Mouse (Mus musculus): ENCODE measurements around the gene Taar8a. TPM values are rescaled to one million over a fixed set of nuclear protein-coding genes. Genes with fewer than 3 reads are reported as not detected.

The Taar8a gene
- total and polyA plus RNA-seq, 3 experiments, result not detected

DNA sequence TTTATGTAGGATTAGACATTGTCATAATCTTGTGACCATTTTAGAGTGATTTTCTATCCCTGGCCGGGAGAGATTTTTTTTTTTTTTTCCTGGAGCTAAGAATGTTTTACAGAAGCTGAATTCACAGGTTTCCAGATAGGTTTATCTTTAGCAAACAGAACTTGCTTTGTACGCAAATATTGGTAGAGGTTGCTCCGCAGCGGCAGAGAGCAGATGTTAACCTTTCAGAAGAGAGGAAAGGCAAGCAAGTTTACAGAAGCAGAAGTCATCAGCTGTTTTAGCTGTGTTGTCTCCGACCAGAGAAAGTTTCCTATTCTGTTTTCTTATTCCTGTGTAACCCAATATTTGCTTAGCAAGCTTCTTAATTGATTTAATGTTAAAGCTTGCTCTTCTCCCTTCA, 10.3 kb downstream of the Taar8a start:
- Histone ChIP-seq H3K9ac (ENCODE audit: control insufficient read depth, low read depth, low read length, poor library complexity, severe bottlenecking) (no peak overlapping the region), H3K79me2 (ENCODE audit: control insufficient read depth, insufficient read depth, low read length, poor library complexity) (no peaks in the 10 kb centered on the region), H3K4me3 (ENCODE audit: control insufficient read depth in 1 of 2, insufficient read depth in 1 of 2, low read depth in 2 of 2, low read length in 2 of 2) (no peak overlapping the region), H3K4me1 (ENCODE audit: control insufficient read depth in 1 of 2, insufficient read depth in 2 of 2, low read length in 2 of 2) (no peaks in the 10 kb centered on the region), H3K9me3 (replicated peaks; ENCODE audit: insufficient read depth, low read length) (no peaks in the 10 kb centered on the region), H3K27ac (ENCODE audit: control insufficient read depth, low read depth, low read length) (no peak overlapping the region), H3K27me3 (ENCODE audit: control insufficient read depth in 1 of 2, insufficient read depth in 2 of 2, low read length in 2 of 2) (0 out of 4 replicates have a peak, but pooled peaks cover 0 to 1% of the 10 kb centered on the region in 2 experiments), H3K36me3 (ENCODE audit: control insufficient read depth in 1 of 2, insufficient read depth in 2 of 2, low read length in 2 of 2) (no peaks in the 10 kb centered on the region)
- no peak for DNase-seq (ENCODE audit: low read depth, low spot score)
- TF ChIP-seq ELF1 (IDR thresholded peaks at IDR 0.05; ENCODE audit: low read depth, low read length) (no peak), MEF2A (IDR thresholded peaks at IDR 0.05; ENCODE audit: extremely low read depth, insufficient replicate concordance, low read depth, low read length, poor library complexity, severe bottlenecking) (no peak), HCFC1 (IDR thresholded peaks at IDR 0.05; ENCODE audit: low read depth, low read length) (no peak), CTCF (IDR thresholded peaks at IDR 0.05 in 2 of 3, conservative IDR thresholded peaks at IDR 0.05 in 1 of 3; ENCODE audit: control insufficient read depth in 1 of 3, insufficient read depth in 1 of 3, low read depth in 2 of 3, low read length in 3 of 3, poor library complexity in 1 of 3, severe bottlenecking in 1 of 3) (no peak), TCF12 (IDR thresholded peaks at IDR 0.05; ENCODE audit: low read depth, low read length) (no peak), TAL1 (IDR thresholded peaks at IDR 0.05; ENCODE audit: low read length) (no peak), ZC3H11A (IDR thresholded peaks at IDR 0.05; ENCODE audit: low read depth, low read length) (no peak), ZNF384 (IDR thresholded peaks at IDR 0.05; ENCODE audit: low read depth, low read length) (no peak), USF1 (IDR thresholded peaks at IDR 0.05; ENCODE audit: low read depth, low read length) (no peak), CHD2 (IDR thresholded peaks at IDR 0.05; ENCODE audit: low read length) (no peak), RAD21 (IDR thresholded peaks at IDR 0.05; ENCODE audit: low read depth, low read length) (no peak), KAT2A (conservative IDR thresholded peaks at IDR 0.05; ENCODE audit: low read depth, low read length) (no peak), EP300 (IDR thresholded peaks at IDR 0.05; ENCODE audit: low read depth in 1 of 2, low read length in 2 of 2) (no peak)

GRCm38 (mm10) chr10:24087168-24087567, 10.9 kb downstream of the Taar8a start:
- no peak overlapping the region for H3K27ac ChIP-seq (ENCODE audit: control insufficient read depth, low read depth, low read length)
- no peak for DNase-seq (ENCODE audit: low read depth, low spot score)

More at GRCm38 (mm10) chr10:24087168-24087567, 10.9 kb downstream of the Taar8a start:
- Histone ChIP-seq H3K9me3 (replicated peaks; ENCODE audit: insufficient read depth, low read length) (no peaks in the 10 kb centered on the region), H3K4me3 (ENCODE audit: control insufficient read depth in 1 of 2, insufficient read depth in 1 of 2, low read depth in 2 of 2, low read length in 2 of 2) (no peak overlapping the region), H3K9ac (ENCODE audit: control insufficient read depth, low read depth, low read length, poor library complexity, severe bottlenecking) (no peak overlapping the region), H3K4me1 (ENCODE audit: control insufficient read depth in 1 of 2, insufficient read depth in 2 of 2, low read length in 2 of 2) (no peaks in the 10 kb centered on the region), H3K36me3 (ENCODE audit: control insufficient read depth in 1 of 2, insufficient read depth in 2 of 2, low read length in 2 of 2) (no peaks in the 10 kb centered on the region), H3K27me3 (ENCODE audit: control insufficient read depth in 1 of 2, insufficient read depth in 2 of 2, low read length in 2 of 2) (0 out of 4 replicates have a peak, but pooled peaks cover 0 to 1% of the 10 kb centered on the region in 2 experiments), H3K79me2 (ENCODE audit: control insufficient read depth, insufficient read depth, low read length, poor library complexity) (no peaks in the 10 kb centered on the region)
- TF ChIP-seq MYB (IDR thresholded peaks at IDR 0.05; ENCODE audit: low read depth, low read length) (no peak), MEF2A (IDR thresholded peaks at IDR 0.05; ENCODE audit: extremely low read depth, insufficient replicate concordance, low read depth, low read length, poor library complexity, severe bottlenecking) (no peak), MAX (IDR thresholded peaks at IDR 0.05; ENCODE audit: low read length) (no peak), POLR2AphosphoS2 (IDR thresholded peaks at IDR 0.05; ENCODE audit: low read length) (no peak), SMC3 (IDR thresholded peaks at IDR 0.05; ENCODE audit: low read depth, low read length) (no peak), TCF12 (IDR thresholded peaks at IDR 0.05; ENCODE audit: low read depth, low read length) (no peak), UBTF (IDR thresholded peaks at IDR 0.05; ENCODE audit: borderline replicate concordance, insufficient read depth, low read depth, low read length) (no peak), POLR2AphosphoS5 (IDR thresholded peaks at IDR 0.05; ENCODE audit: borderline replicate concordance, low read depth, low read length) (no peak), KAT2A (conservative IDR thresholded peaks at IDR 0.05; ENCODE audit: low read depth, low read length) (no peak), CHD2 (IDR thresholded peaks at IDR 0.05; ENCODE audit: low read length) (no peak), GABPA (IDR thresholded peaks at IDR 0.05; ENCODE audit: low read depth, low read length) (no peak), EP300 (IDR thresholded peaks at IDR 0.05; ENCODE audit: low read depth in 1 of 2, low read length in 2 of 2) (no peak), ZC3H11A (IDR thresholded peaks at IDR 0.05; ENCODE audit: low read depth, low read length) (no peak), CHD1 (IDR thresholded peaks at IDR 0.05; ENCODE audit: low read depth, low read length) (no peak), RAD21 (IDR thresholded peaks at IDR 0.05; ENCODE audit: low read depth, low read length) (no peak), ZKSCAN1 (IDR thresholded peaks at IDR 0.05; ENCODE audit: low read depth, low read length) (no peak)

Data from MEL (cell line).